Mouse (Mus musculus) neural tube, embryonic 14.5 days (tissue): Measurements from ENCODE around the gene Ogfod2. TPM values are rescaled to one million over a fixed set of nuclear protein-coding genes. Genes with fewer than 3 reads are reported as not detected.

Experiments used
- ATAC-seq: fragments of 200-750 bp; cut with Nextera tagmentation; 2 replicates; pipeline ENCODE4 v1.8.0; 2017; ENCODE audit warnings: low read depth, mild to moderate bottlenecking, moderate TSS enrichment, moderate library complexity
- H3K27ac ChIP-seq: fragments of 300-500 bp; sonication (generic); 2 replicates; pipeline ENCODE4 v1.5.1; 2014; ENCODE audit warnings: low read depth, mild to moderate bottlenecking, control low read depth, low read length, moderate library complexity, mixed read lengths
- H3K27me3 ChIP-seq: fragments of 300-500 bp; sonication (generic); 2 replicates; pipeline ENCODE4 v1.6.1; 2014; ENCODE audit warnings: low read length; ENCODE audit not compliant: control insufficient read depth, insufficient read depth
- H3K36me3 ChIP-seq: fragments of 300-500 bp; sonication (generic); 2 replicates; pipeline ENCODE4 v1.6.1; 2014; ENCODE audit warnings: low read length, mixed read lengths; ENCODE audit not compliant: control insufficient read depth, insufficient read depth
- H3K4me1 ChIP-seq: fragments of 300-500 bp; sonication (generic); 2 replicates; pipeline ENCODE4 v1.6.1; 2014; ENCODE audit warnings: low read length; ENCODE audit not compliant: control insufficient read depth, insufficient read depth
- H3K4me2 ChIP-seq: fragments of 300-500 bp; sonication (generic); 2 replicates; pipeline ENCODE4 v1.6.1; 2014; ENCODE audit warnings: mild to moderate bottlenecking, low read depth, low read length, control low read depth
- H3K4me3 ChIP-seq: fragments of 300-500 bp; sonication (generic); 2 replicates; pipeline ENCODE4 v1.5.1; 2014; ENCODE audit warnings: low read depth, low read length, control low read depth, mixed read lengths
- H3K9ac ChIP-seq: fragments of 300-500 bp; sonication (generic); replicated peaks from 2 replicates; pipeline ENCODE4 v1.6.1; 2014; ENCODE audit warnings: low read depth, mild to moderate bottlenecking, control low read depth, low read length, mixed read lengths
- H3K9me3 ChIP-seq: fragments of 300-500 bp; sonication (generic); 2 replicates; pipeline ENCODE4 v1.6.1; 2016; ENCODE audit warnings: low read length; ENCODE audit not compliant: control insufficient read depth
- WGBS: fragments of 180-500 bp; shearing (Covaris S2); extraction: QIAGEN DNeasy Blood & Tissue Kit; methylation state at CpG from one replicate; pipeline ENCODE4 v1.1.7; 2014; 5-methylcytosine and 5-hydroxymethylcytosine counted together
- polyA plus RNA-seq: library from polyadenylated mRNA; unstranded; fragments of >200 nt; fragmentation: Nextera tagmentation; extraction: Ambion mirVana; gene quantifications from 2 replicates; pipeline ENCODE4 v1.2.1, GENCODE M21; 2014

The Ogfod2 gene
- polyA plus RNA-seq, 1 experiment from 2014 or later = 25.0 TPM

GRCm38 (mm10) chr5:124159453-124159852 lies 47.4 kb downstream of the Ogfod2 start:
- Histone ChIP-seq H3K27ac (no peak overlapping the region), H3K4me2 (no peak overlapping the region), H3K27me3 (no peaks in the 10 kb centered on the region), H3K9ac (no peak overlapping the region), H3K4me1 (peaks cover 17% of the 10 kb centered on the region), H3K36me3 (no peaks in the 10 kb centered on the region), H3K4me3 (no peak overlapping the region), H3K9me3 (no peaks in the 10 kb centered on the region)
- ATAC-seq = no peak
- WGBS = 56% methylated on average over 7 of the region's 7 CpGs

- H3K4me1 ChIP-seq = peaks cover 39% of the 10 kb centered on the region
- no peak overlapping the region for H3K4me2 ChIP-seq
- 0 out of 2 replicates have a peak overlapping the region, but pooled peaks have one; percentile 2 for H3K27ac ChIP-seq
- H3K9me3 ChIP-seq = no peaks in the 10 kb centered on the region
- WGBS = 35% methylated on average over 10 of the region's 10 CpGs
- no peak overlapping the region for H3K4me3 ChIP-seq
- peak; percentile 35; the same call in 1 of the 2 replicates for ATAC-seq
- H3K27me3 ChIP-seq = no peaks in the 10 kb centered on the region
- H3K9ac ChIP-seq = no peak overlapping the region
- H3K36me3 ChIP-seq = no peaks in the 10 kb centered on the region
Measured at GRCm38 (mm10) chr5:124161831-124162230, 49.7 kb downstream of the Ogfod2 start.

GRCm38 (mm10) chr5:124162577-124162976 lies 50.5 kb downstream of the Ogfod2 start:
- H3K27me3 ChIP-seq = no peaks in the 10 kb centered on the region
- H3K27ac ChIP-seq = no peak overlapping the region; the same call in 1 of the 2 replicates
- peaks cover 46% of the 10 kb centered on the region for H3K4me1 ChIP-seq
- H3K9me3 ChIP-seq = no peaks in the 10 kb centered on the region
- H3K4me2 ChIP-seq = no peak overlapping the region
- whole genome bisulfite sequencing = 27% methylated on average over 5 of the region's 5 CpGs
- no peak overlapping the region for H3K9ac ChIP-seq
- no peak overlapping the region for H3K4me3 ChIP-seq
- ATAC-seq = no peak
- no peaks in the 10 kb centered on the region for H3K36me3 ChIP-seq

- Histone ChIP-seq H3K27me3 (no peaks in the 10 kb centered on the region), H3K9ac (no peak overlapping the region), H3K4me3 (no peak overlapping the region), H3K4me2 (no peak overlapping the region), H3K36me3 (no peaks in the 10 kb centered on the region), H3K9me3 (no peaks in the 10 kb centered on the region), H3K4me1 (peaks cover 51% of the 10 kb centered on the region), H3K27ac (no peak overlapping the region)
- no peak for ATAC-seq
- WGBS = 69% methylated on average over 11 of the region's 11 CpGs
Measured at GRCm38 (mm10) chr5:124163445-124163844, 51.3 kb downstream of the Ogfod2 start.

Other genes starting within 250 kb of the Ogfod2 start
- not detected in 2 replicates for gene Hcar2, start 246.8 kb upstream of the Ogfod2 start, polyA plus RNA-seq
- 0.09 and 0.44 TPM in 2 replicates for gene Hcar1, start 232.3 kb upstream of the Ogfod2 start, polyA plus RNA-seq
- 109 and 130 TPM in 2 replicates for gene Denr, start 205.1 kb upstream of the Ogfod2 start, polyA plus RNA-seq
- 2.7 and 4.0 TPM in 2 replicates for gene Gm43518, start 184.9 kb upstream of the Ogfod2 start, polyA plus RNA-seq
- 5.2 and 5.7 TPM in 2 replicates for gene Ccdc62, start 181.6 kb upstream of the Ogfod2 start, polyA plus RNA-seq
- 19.7 and 21.4 TPM in 2 replicates for gene Hip1r, start 138.7 kb upstream of the Ogfod2 start, polyA plus RNA-seq
- gene Vps37b, start 80.0 kb upstream of the Ogfod2 start, polyA plus RNA-seq = 47.1 and 58.1 TPM in 2 replicates
- gene Abcb9, start 16.5 kb upstream of the Ogfod2 start, polyA plus RNA-seq = 9.8 and 12.8 TPM in 2 replicates
- 72.5 and 76.2 TPM in 2 replicates for gene Arl6ip4, start 3.8 kb downstream of the Ogfod2 start, polyA plus RNA-seq
- gene Pitpnm2, start 137.5 kb downstream of the Ogfod2 start, polyA plus RNA-seq = 14.3 and 15.2 TPM in 2 replicates
- gene Mphosph9, start 215.7 kb downstream of the Ogfod2 start, polyA plus RNA-seq = 15.8 and 18.8 TPM in 2 replicates
- gene 2810006K23Rik, start 215.8 kb downstream of the Ogfod2 start, polyA plus RNA-seq = 8.2 and 12.7 TPM in 2 replicates